Mouse (Mus musculus): Measurements from ENCODE around the gene Ctnnd2.

- TF ChIP-seq EP300 (IDR thresholded peaks at IDR 0.05; ENCODE audit: low read depth) (no peak), CTCF (IDR thresholded peaks at IDR 0.05; ENCODE audit: low read depth) (no peak)
These were observed 291.2 kb downstream of the Ctnnd2 start for GRCm38 (mm10) chr15:30463471-30464047.

Data from liver, postnatal 0 days (tissue).